Mouse (Mus musculus) leukemia stem cell, adult 10-12 weeks (primary cell): ENCODE data around the gene Cops8. TPM values are rescaled to one million over a fixed set of nuclear protein-coding genes. Genes with fewer than 3 reads are reported as not detected.

Experiments used
- polyA plus RNA-seq: library from polyadenylated mRNA; stranded (reverse); fragments of >175 nt; gene quantifications from 2 replicates; pipeline ENCODE4 v1.2.3, GENCODE M21; 2012; ENCODE audit warnings: low replicate concordance

The Cops8 gene
- 5.0 and 15.4 TPM in 2 replicates for polyA plus RNA-seq

DNA sequence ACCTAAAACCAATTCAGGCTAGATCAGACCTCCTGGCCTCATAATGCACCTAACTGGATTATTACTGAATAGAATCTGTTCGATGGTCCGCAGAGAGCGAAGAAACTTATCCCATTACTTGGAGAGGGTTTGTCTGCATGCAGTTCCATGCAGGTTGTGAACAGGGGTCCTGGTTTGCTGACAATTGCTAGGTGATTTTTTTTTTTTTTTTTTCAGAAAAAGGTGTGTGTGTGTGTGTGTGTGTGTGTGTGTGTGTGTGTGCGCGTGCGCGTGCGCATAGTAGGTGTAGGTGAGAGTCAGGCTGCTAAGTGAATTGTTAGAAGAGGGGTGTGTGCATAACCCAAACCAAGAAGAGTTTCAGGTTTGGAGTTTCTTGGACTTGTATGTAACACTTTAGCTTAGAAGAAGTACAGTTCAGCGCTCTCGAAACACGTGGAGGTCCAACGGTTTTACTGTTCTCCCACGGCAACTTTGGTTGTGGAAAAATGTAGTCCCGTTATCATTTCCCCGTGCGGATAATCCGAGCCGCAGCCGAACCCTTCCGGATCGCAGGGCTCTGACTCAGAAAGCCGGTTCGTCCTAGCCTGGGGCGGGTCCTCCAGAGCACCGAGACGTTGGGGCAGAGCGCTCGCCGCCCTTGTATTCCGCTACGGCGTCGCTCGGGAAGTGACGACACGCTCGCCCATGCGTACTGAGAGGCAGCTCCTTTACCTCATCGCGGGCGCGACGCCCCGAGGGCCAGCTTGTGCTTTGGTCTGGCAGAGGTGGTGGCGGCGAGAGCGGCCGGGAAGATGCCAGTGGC is at the start of gene Cops8:
Gene Cops8, plus strand, starts transcription at position 223 of the 802 bp plus-strand sequence.

Other genes starting within 250 kb of the Cops8 start
- gene Col6a3, start 241.0 kb downstream of the Cops8 start, polyA plus RNA-seq = 0.08 and 0.66 TPM in 2 replicates